Mouse (Mus musculus) heart, postnatal 0 days (tissue): ENCODE results near the gene Usp5.
"Not testable (repeated sequence)": the region's sequence is repeated elsewhere in the genome, so short reads cannot be mapped to it uniquely, and the experiment has no call there.

ENCODE experiments used
- CTCF ChIP-seq: IDR thresholded peaks from 2 replicates; pipeline ENCODE4 v1.5.1; 2016; ENCODE audit warnings: antibody characterized with exemption, control low read depth, low read depth
- EP300 ChIP-seq: IDR thresholded peaks from 2 replicates; pipeline ENCODE4 v1.6.1; 2016; ENCODE audit warnings: antibody characterized with exemption, low read depth

GRCm38 (mm10) chr6:124810566-124811402 is 18.5 kb downstream of the Usp5 start:
- not testable (repeated sequence) for TF ChIP-seq CTCF, EP300
